Mouse (Mus musculus) yolk sac, embryonic 10.5 days (tissue): ENCODE data around the gene Abhd11.
"Not testable (repeated sequence)": the region's sequence is repeated elsewhere in the genome, so short reads cannot be mapped to it uniquely, and the experiment has no call there.

Experiments used
- DNase-seq: peaks from one replicate; pipeline ENCODE4 v3.0.0-alpha.2; 2017; ENCODE audit warnings: low spot score

Abhd11 gene

DNA sequence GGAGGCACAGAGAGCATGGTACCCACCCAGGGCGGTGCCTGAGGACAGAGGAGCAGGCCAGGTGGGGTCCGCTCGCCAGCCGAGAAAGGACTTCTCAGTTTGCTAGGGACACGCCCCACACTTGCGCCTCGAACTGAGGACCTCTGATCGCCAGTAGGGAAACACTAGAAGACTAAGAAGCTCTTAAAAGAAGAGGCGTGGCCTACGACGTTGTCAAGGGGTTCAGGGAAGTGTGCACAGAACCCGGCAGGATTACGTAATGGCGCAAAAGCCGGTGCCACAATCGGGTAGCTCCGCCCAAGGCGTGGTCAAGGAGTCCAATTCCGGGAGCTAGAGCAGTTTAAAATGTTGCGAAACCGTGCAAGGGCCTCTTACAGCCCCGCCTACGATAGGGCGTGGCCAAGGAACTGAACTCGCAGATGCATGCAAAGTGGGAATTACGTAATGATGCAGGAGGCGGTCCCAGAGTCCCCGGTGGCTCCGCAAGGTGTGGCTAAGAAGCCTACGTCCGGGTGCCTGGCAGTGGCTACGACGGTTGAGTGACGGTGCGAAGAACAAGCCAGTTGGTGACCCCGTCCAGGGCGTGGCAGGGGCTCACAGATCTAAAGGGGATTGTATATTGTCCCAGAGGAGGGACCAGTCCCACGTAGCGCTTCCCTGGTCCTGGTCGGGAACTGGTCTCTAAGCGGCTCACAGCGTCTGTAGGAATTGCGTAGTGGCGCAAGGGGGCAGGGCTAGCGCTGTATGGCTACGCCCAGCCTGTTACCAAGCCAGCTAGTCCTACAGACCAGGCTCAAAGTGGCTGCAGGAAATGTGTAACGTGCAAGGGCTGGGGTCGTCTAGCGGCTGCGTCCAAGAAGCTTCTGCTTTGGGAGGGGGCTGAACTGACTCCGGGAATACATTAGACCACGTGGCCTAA is at the start of gene Abhd11:
Gene Abhd11 (plus strand): TSS at position 482 of the 919 bp plus-strand sequence.
- peak; percentile 100 for DNase-seq

DNA sequence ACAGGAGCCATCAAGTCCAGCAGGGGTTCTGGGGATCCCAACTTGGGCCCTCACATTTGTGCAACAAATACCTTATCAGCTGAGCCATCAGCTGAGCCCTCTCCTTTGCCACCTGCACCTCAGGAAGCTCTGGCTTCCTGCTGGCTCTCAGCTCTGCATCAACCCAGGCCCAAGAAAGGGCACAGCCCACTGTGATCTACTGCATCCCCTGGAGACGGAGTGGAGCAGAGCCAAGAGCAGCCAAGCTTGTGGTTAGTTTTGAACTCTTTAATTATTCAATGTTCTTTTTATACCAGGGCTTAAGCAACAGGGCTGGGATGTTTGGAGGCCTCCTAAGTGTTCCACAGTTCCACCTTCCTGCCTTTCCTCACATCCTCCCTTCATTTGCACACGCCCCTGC is 48.5 kb upstream of the Abhd11 start:
- no peak for DNase-seq

GRCm38 (mm10) chr5:134961519-134961918 is 47.4 kb upstream of the Abhd11 start:
- no peak for DNase-seq

GRCm38 (mm10) chr5:134963546-134963945 is 45.4 kb upstream of the Abhd11 start:
- no peak for DNase-seq

- not testable (repeated sequence) for DNase-seq
These were observed 44.3 kb upstream of the Abhd11 start for GRCm38 (mm10) chr5:134964655-134965054.

GRCm38 (mm10) chr5:134965473-134965851 is 43.5 kb upstream of the Abhd11 start:
- DNase-seq: peak; percentile 68

- peak; percentile 89 for DNase-seq
These were observed 42.8 kb upstream of the Abhd11 start for GRCm38 (mm10) chr5:134965852-134966821.

GRCm38 (mm10) chr5:134967164-134967944 is 41.6 kb upstream of the Abhd11 start:
- peak; percentile 69 for DNase-seq

DNA sequence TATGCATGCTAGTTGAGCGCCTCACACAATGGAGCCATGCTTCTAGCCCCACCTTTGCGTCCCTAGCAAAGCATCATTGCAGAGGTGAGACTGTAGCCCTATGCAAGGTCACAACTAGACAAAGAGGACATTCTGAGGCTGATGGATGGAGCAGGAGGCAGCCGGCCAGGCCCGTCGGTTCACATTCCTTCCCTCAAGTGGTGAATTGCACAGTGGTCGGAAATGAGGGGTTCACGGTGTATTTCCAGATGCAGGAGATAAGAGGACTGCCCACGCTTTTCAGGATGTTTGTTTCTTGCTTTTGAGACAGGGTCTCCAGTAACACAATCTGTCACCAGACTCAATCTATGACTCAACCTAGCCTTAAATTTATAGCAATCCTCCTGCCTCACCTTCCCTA is 38.3 kb upstream of the Abhd11 start:
- DNase-seq: no peak

GRCm38 (mm10) chr5:134973081-134973480 is 35.9 kb upstream of the Abhd11 start:
- no peak for DNase-seq

GRCm38 (mm10) chr5:134973526-134973925 is 35.4 kb upstream of the Abhd11 start:
- no peak for DNase-seq

DNA sequence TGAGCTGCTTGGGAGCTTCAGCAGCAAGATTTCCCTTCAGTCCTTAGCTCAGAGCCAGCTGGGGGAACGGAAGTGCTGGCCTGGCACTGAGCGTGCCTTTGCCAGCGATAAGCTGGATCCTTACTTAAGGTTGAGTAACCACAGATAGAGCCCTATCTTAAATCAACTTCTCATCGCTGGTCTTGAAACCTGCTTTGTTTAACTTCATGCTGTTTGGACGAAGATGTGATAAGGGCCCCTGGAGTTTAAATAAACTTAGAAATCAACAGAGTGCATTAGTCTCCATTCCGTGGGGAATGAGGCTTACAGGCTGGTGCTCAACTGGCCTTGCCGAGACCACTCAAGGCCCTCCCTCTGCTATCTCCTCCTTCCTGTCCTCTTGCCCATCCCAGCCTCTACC is 34.7 kb upstream of the Abhd11 start:
- no peak for DNase-seq

DNA sequence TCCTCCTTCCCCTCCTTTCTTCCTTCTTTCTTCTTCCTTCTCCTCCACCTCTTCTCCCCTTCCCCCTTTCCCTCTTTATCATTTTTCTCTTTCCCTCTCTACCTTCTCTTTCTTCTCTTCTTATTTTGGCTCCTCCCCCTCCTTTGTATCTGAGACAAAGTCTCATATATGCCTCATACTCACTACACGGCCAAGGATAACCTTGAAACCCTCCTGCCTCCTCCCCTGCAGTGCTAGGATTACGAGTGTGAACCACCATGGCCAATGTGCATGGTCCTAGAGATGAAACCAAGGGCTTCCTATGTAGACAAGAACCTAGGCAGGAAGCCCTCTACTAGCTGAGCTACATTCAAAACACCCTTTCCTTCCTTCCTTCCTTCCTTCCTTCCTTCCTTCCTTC is 34.0 kb upstream of the Abhd11 start:
- no peak for DNase-seq

DNA sequence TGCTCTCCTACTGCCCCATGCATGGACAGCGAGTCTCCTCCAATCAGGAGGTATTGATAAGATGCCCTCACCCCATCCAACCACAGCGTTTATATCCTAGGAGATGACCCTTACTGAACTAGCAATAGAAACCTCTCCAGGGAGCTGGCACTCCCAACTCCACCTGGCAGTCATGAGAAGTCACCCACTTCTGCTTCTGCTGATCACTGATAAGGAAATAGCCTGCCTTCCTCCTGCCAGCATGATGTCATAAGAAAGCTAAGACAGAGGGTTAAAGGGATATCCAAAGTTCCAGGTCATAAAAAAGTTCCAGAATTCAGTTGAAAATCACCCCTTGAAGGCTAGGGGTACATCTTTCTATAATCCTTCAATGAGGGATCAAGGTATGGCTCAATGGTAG is 32.8 kb upstream of the Abhd11 start:
- DNase-seq: no peak

- DNase-seq: no peak
These were observed 32.2 kb upstream of the Abhd11 start for GRCm38 (mm10) chr5:134976577-134977250.

DNA sequence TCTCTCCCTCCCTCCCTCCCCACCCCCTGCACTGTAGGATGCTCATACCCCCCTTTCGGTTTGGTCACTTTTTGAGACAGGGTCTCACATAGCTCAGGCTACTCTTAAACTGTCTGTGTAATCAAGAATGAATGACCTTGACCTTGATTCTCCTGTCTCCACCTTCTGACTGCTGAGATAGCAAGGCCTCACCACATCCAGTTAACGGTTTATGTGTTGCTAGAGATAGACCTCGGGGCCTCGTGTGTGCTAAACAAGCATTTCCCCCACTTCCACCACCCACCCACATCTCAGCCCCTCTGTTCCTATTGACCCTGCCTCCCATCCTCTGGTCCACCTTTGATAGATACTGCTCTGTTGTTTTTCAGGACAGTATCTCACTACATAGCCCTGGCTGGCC is 31.1 kb upstream of the Abhd11 start:
- DNase-seq: no peak

- DNase-seq: peak; percentile 77
These were observed 27.8 kb upstream of the Abhd11 start for GRCm38 (mm10) chr5:134981149-134981548.

GRCm38 (mm10) chr5:134983111-134983510 is 25.8 kb upstream of the Abhd11 start:
- DNase-seq: no peak

GRCm38 (mm10) chr5:134983771-134984170 is 25.2 kb upstream of the Abhd11 start:
- no peak for DNase-seq

- DNase-seq: peak; percentile 84
These were observed 23.2 kb upstream of the Abhd11 start, which contains the start of gene Cldn3 for GRCm38 (mm10) chr5:134985633-134986297. TSS of gene Cldn3 (plus strand) at chr5:134986214.
